Mouse (Mus musculus): ENCODE measurements around the gene Sirt7. TPM values are rescaled to one million over a fixed set of nuclear protein-coding genes. Genes with fewer than 3 reads are reported as not detected.

The Sirt7 gene
- polyA plus RNA-seq, 1 experiment = 119 TPM

DNA sequence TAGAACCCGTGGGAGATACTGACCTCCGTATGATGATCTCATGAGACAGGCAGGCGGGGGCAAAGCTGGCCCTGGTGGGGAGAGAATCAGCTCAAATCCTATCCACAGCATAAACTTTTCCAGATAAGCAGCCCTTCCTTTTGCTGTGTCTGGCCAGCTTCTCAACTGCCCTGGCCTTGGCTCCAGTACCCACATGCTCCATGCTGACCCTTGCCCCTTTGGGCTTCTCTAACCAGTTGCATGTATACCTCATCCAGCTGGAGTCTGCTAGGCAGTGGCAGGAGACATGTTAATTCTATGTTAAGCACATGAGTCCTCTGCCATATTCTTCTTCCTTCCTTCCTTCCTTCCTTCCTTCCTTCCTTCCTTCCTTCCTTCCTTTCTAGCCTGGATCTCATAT lies 29.7 kb upstream of the Sirt7 start:
- Histone ChIP-seq H3K4me3 (ENCODE audit: extremely low read depth, insufficient read depth, insufficient read length) (no peak overlapping the region), H3K4me1 (ENCODE audit: control insufficient read depth, insufficient read depth, insufficient read length) (peaks cover 1% of the 10 kb centered on the region; the same call in 1 of the 2 replicates), H3K27ac (ENCODE audit: insufficient read depth, low read length) (no peak overlapping the region), H3K36me3 (ENCODE audit: control insufficient read depth, insufficient read depth, low read length) (no peaks in the 10 kb centered on the region), H3K27me3 (ENCODE audit: control insufficient read depth, insufficient read depth, low read length) (peaks cover 13% of the 10 kb centered on the region)
- WGBS = 80% methylated on average over 3 of the region's 3 CpGs
- DNase-seq (ENCODE audit: low read depth in 1 of 2, low spot score in 2 of 2) = no peak
- TF ChIP-seq POLR2A (IDR thresholded peaks at IDR 0.05; ENCODE audit: low read depth, low read length) = no peak
- no peak for TF ChIP-seq CTCF (IDR thresholded peaks at IDR 0.05; ENCODE audit: extremely low read depth, insufficient read depth, insufficient read length, insufficient replicate concordance)

DNA sequence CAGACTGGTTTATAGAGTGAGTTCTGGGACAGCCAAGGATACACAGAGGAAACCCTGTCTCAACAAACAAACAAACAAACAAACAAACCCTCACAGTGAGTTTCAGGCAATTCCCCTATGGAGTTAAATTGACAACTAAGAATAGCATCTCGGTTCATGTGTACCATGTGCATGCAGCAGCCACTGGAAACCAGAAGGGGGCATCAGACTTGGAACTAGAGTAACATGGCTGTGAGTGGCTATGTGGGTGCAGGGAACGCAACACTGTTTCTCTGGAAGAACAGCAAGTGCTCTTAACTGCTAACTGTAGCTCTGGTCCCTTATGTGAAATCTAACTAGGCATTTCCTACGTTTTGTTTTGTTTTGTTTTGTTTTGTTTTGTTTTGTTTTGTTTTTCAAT lies 26.8 kb upstream of the Sirt7 start:
- DNase-seq (ENCODE audit: low read depth in 1 of 2, low spot score in 2 of 2) = no peak
- WGBS = 90% methylated on average over 3 of the region's 3 CpGs
- Histone ChIP-seq H3K4me1 (ENCODE audit: control insufficient read depth, insufficient read depth, insufficient read length) (peaks cover 7% of the 10 kb centered on the region), H3K27ac (ENCODE audit: insufficient read depth, low read length) (no peak overlapping the region), H3K36me3 (ENCODE audit: control insufficient read depth, insufficient read depth, low read length) (no peaks in the 10 kb centered on the region), H3K4me3 (ENCODE audit: extremely low read depth, insufficient read depth, insufficient read length) (no peak overlapping the region), H3K27me3 (ENCODE audit: control insufficient read depth, insufficient read depth, low read length) (0 out of 2 replicates have a peak, but pooled peaks cover 2% of the 10 kb centered on the region)
- TF ChIP-seq CTCF (IDR thresholded peaks at IDR 0.05; ENCODE audit: extremely low read depth, insufficient read depth, insufficient read length, insufficient replicate concordance) (no peak), POLR2A (IDR thresholded peaks at IDR 0.05; ENCODE audit: low read depth, low read length) (no peak)

DNA sequence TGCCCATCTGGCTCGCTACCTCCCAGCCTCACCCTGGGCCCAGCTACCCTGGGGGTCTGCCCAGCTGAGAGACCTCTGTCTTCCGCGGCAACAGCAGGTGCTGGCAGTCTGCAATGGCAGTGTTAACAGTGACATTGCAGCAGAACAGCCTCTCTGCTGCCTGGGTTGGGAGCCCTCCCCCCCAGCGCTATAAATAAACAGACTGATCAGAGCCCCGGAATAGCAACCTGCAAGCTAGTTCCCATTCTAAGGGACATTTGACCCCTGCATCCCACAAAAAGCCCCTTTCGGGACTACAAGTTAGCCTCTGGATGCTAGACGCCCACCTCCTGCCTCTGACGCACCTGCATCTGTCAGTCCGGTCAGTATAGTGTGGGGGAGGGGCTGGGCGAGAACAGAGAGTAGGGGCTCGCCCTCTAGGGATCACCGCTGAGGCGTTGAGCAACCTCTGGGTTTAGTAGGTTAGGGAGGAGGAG lies 23.0 kb upstream of the Sirt7 start, which contains the start of gene Myadml2:
Gene Myadml2, minus strand, starts transcription at position 158 of the 476 bp plus-strand sequence.
- Histone ChIP-seq H3K36me3 (ENCODE audit: control insufficient read depth, insufficient read depth, low read length) (no peaks in the 10 kb centered on the region), H3K27ac (ENCODE audit: insufficient read depth, low read length) (peak within 1 kb of the TSS; percentile 32; the same call in 1 of the 2 replicates), H3K27me3 (ENCODE audit: control insufficient read depth, insufficient read depth, low read length) (no peaks in the 10 kb centered on the region), H3K4me3 (ENCODE audit: extremely low read depth, insufficient read depth, insufficient read length) (peak within 1 kb of the TSS; percentile 38), H3K4me1 (ENCODE audit: control insufficient read depth, insufficient read depth, insufficient read length) (peaks cover 8% of the 10 kb centered on the region)
- TF ChIP-seq CTCF (IDR thresholded peaks at IDR 0.05; ENCODE audit: extremely low read depth, insufficient read depth, insufficient read length, insufficient replicate concordance) = no peak
- TF ChIP-seq POLR2A (IDR thresholded peaks at IDR 0.05; ENCODE audit: low read depth, low read length) = no peak
- 5% methylated on average over 13 of the region's 13 CpGs for WGBS
- DNase-seq (ENCODE audit: low read depth in 1 of 2, low spot score in 2 of 2) = no peak

DNA sequence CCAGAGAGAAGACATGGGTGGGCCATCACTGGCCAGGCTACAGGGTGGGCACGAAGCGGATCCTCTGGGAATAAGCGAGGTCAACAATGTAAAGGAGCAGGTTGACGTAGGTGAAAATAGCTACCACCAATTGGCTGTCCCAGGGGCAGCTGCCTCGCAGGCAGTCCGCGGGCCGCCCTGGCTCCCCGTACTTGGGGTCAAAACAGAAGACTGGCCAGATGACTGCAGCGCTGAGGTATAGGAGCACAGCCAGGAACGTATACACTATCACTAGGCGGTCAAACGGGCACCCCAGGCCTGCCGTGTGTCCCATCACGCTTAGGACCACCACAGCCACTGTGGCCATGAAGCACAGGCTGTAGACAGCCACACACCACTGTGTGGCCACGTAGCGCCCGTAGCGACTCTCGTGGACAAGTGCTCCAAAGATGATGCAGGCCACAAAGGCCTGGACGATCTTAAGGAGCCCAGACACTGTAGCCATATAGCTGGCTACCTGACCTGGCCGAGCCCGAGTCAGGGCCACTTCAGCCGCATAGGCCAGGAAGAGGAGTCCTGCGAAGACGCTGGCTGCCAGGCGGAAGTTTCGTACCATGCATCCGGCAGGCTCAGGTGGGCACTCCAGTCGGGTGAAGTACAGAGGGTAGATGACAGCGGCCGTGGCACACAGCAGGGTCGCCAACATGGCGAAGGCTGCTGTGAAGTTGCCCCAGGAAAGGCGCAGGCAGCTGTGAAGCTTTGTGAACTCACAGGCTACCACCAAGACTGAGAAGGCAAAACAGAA lies 22.2 kb upstream of the Sirt7 start:
- H3K27ac ChIP-seq (ENCODE audit: insufficient read depth, low read length) = no peak overlapping the region
- no peaks in the 10 kb centered on the region for H3K36me3 ChIP-seq (ENCODE audit: control insufficient read depth, insufficient read depth, low read length)
- no peaks in the 10 kb centered on the region for H3K27me3 ChIP-seq (ENCODE audit: control insufficient read depth, insufficient read depth, low read length)
- H3K4me3 ChIP-seq (ENCODE audit: extremely low read depth, insufficient read depth, insufficient read length) = peak overlapping the region; percentile 38
- whole genome bisulfite sequencing = 85% methylated on average over 35 of the region's 35 CpGs
- peaks cover 12% of the 10 kb centered on the region for H3K4me1 ChIP-seq (ENCODE audit: control insufficient read depth, insufficient read depth, insufficient read length)
- TF ChIP-seq POLR2A (IDR thresholded peaks at IDR 0.05; ENCODE audit: low read depth, low read length) (no peak), CTCF (IDR thresholded peaks at IDR 0.05; ENCODE audit: extremely low read depth, insufficient read depth, insufficient read length, insufficient replicate concordance) (no peak)
- no peak for DNase-seq (ENCODE audit: low read depth in 1 of 2, low spot score in 2 of 2)

DNA sequence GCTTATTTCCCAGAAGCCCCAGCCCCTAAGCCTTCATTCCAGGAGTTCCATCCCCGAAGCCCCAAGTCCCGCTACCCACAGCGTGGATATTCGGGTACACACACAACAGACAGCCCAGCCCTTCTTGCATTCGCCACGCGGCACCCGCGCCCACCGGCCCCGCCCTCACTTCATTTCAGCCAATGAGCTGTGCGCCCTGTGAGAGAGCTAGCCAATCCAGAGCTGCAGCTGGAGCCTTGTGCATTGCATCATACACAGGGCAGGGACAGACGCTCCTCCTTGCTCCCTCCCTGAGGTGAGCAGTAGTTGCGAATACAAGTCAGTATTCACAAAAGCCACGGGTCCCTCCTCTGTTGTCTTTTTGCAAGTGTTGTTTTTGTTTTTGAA lies 18.6 kb upstream of the Sirt7 start, which contains the start of gene Pycr1:
Gene Pycr1, minus strand, starts transcription at position 169 of the 387 bp plus-strand sequence.
- Histone ChIP-seq H3K4me3 (ENCODE audit: extremely low read depth, insufficient read depth, insufficient read length) (peak within 1 kb of the TSS; percentile 60), H3K27ac (ENCODE audit: insufficient read depth, low read length) (no peak within 1 kb of the TSS), H3K36me3 (ENCODE audit: control insufficient read depth, insufficient read depth, low read length) (no peaks in the 10 kb centered on the region), H3K4me1 (ENCODE audit: control insufficient read depth, insufficient read depth, insufficient read length) (peaks cover 12% of the 10 kb centered on the region), H3K27me3 (ENCODE audit: control insufficient read depth, insufficient read depth, low read length) (no peaks in the 10 kb centered on the region)
- DNase-seq (ENCODE audit: low read depth in 1 of 2, low spot score in 2 of 2) = peak; percentile 73 to 92
- TF ChIP-seq POLR2A (IDR thresholded peaks at IDR 0.05; ENCODE audit: low read depth, low read length) = no peak
- no peak for TF ChIP-seq CTCF (IDR thresholded peaks at IDR 0.05; ENCODE audit: extremely low read depth, insufficient read depth, insufficient read length, insufficient replicate concordance)
- under 1% methylated on average over 15 of the region's 15 CpGs for WGBS

DNA sequence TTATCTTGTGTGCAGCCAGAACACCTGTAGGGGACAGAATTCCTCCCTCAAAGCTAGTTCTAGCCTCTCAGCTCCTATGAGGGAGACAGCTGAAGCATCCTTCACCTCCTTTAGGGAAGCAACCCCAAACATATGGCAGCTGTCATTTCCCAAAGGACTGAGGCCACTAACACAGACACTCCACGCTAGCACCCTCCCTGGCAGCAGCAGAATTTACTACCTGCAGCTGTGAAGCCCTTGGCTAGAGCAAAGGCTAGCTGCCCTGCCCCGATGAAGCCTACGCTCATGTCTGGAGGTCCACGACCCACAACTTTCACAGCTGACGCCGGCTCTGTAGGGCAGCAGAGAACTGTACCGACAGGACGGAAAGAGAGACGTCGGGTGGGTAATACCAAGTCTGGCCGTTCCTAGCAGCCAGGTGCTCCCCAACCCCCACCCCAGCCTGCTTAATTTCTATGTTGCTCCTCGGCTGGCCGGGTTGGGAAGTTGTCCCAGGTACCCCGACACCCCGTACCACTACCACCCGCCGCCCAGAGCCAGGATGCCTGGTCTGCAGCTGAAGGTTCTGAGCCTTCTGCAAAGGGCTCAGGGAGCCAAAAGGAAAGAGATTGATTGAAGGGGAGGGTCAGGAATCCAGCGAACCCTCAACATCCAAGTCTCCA lies 18.0 kb upstream of the Sirt7 start:
- peak overlapping the region; percentile 60 for H3K4me3 ChIP-seq (ENCODE audit: extremely low read depth, insufficient read depth, insufficient read length)
- no peak for TF ChIP-seq CTCF (IDR thresholded peaks at IDR 0.05; ENCODE audit: extremely low read depth, insufficient read depth, insufficient read length, insufficient replicate concordance)
- TF ChIP-seq POLR2A (IDR thresholded peaks at IDR 0.05; ENCODE audit: low read depth, low read length) = no peak
- no peak overlapping the region for H3K27ac ChIP-seq (ENCODE audit: insufficient read depth, low read length)
- WGBS = 2% methylated on average over 18 of the region's 18 CpGs
- H3K4me1 ChIP-seq (ENCODE audit: control insufficient read depth, insufficient read depth, insufficient read length) = peaks cover 9% of the 10 kb centered on the region; the same call in 1 of the 2 replicates
- no peaks in the 10 kb centered on the region for H3K27me3 ChIP-seq (ENCODE audit: control insufficient read depth, insufficient read depth, low read length)
- no peak for DNase-seq (ENCODE audit: low read depth in 1 of 2, low spot score in 2 of 2)
- H3K36me3 ChIP-seq (ENCODE audit: control insufficient read depth, insufficient read depth, low read length) = no peaks in the 10 kb centered on the region

Data from spleen, adult 2 months (tissue).